Mouse (Mus musculus) cerebellum, postnatal 4 days (tissue): ENCODE data around the gene Gm49361.
A peak's percentile ranks its signal among the peaks of the same experiment; 100 is the strongest.
"Not testable (repeated sequence)": the region's sequence is repeated elsewhere in the genome, so short reads cannot be mapped to it uniquely, and the experiment has no call there.

Experiments
- DNase-seq, 2 experiments: peaks; one replicate each; pipeline ENCODE4 v3.0.0; 2022; ENCODE audit warnings: low spot score in 2 of 2, mixed read lengths in 1 of 2

Gene Gm49361

DNA sequence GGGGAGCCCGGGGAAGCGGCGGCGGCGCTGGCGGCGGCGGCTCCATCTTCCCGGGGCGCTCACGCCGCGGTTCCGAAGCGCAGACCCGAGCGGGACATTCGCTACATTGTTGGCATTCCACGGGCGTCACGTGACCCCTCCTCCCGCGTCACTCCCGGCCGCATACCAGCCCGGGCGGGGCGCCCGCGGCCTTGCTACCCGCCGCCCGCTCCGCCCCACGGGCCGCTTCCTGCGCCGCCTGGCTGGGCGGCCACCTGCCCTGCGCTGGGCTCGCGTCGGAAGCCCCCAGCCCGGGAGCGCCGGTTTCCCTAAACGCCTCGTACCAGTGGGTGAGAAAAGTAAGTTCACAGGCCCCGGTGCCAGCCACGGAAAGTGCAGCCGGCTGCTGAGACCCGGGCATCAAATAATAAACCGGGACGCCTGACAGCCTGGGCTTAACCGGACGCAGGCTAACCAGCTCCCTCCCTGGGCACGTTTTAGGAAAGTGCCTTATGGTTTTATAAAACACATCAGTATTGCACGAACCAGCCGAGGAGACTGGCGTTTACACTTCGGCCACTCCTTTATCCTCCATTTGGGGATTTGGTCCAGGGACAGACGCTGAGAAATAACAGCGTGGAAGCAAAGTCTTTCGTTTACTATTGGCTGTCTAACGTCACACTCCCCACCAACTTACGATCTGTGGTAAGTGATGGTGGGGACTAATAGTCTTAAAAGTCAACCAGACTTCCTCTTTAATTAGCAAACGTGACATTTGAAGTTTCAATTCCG lies at the start of gene Gm49361:
Gene Gm49361, minus strand, starts transcription at position 103 of the 771 bp plus-strand sequence.
- DNase-seq = peak; percentile 57 to 77

- no peak for DNase-seq
Observed at GRCm38 (mm10) chr14:57791171-57791570, 45.3 kb upstream of the Gm49361 start.

- no peak for DNase-seq
Observed at GRCm38 (mm10) chr14:57789759-57790158, 43.9 kb upstream of the Gm49361 start.

DNA sequence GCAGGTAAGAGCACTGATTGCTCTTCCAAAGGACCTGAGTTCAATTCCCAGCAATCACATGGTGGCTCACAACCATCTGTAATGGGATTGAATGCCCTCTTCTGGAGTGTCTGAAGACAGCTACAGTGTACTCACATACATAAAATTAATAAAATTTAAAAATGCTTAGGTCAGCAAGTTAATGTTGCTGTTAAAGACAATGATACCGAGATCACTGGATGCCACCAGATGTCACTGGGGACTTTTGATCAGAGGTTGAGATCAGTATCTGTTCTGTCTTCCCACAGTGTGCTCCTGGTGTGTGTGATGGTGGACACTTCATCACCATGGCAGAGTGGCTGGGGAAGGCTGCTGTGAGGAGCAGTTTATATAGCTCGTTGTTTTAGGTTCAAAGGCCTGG lies 43.4 kb upstream of the Gm49361 start:
- no peak for DNase-seq

GRCm38 (mm10) chr14:57787406-57787805 lies 41.5 kb upstream of the Gm49361 start:
- no peak for DNase-seq

DNA sequence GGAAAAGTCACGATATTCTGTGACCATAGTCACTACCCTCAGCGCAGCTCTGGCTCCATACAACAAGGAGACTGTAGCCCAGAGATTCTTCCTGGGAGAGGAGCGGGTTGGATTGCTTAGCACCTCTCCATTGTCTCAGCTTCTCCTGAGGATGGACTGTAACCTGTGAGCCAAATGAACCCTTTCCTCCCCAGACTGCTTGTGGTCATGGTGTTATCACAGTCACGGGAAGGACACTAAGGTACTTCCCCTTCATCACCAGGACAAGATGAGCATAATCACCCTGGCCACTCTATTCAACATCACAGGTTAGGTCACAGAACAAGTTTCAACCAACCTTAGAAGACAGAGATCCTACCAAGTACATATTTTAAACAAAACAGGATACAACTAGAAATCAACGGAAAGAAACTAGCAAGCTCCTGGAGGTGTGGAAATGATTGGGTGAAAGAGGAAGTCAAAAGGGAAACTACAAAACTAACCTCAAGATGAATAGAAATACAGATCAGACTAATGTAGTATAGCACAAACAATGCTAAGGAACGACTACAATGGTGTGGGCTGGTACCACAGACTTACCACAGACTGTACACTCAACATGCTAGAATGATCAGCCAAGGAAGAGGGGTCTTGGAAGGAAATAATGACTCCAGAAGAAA lies 26.4 kb upstream of the Gm49361 start:
- no peak for DNase-seq

GRCm38 (mm10) chr14:57769102-57769501 lies 23.2 kb upstream of the Gm49361 start:
- DNase-seq = no peak

- no peak for DNase-seq
Observed at GRCm38 (mm10) chr14:57760447-57761412, 14.8 kb upstream of the Gm49361 start.

DNA sequence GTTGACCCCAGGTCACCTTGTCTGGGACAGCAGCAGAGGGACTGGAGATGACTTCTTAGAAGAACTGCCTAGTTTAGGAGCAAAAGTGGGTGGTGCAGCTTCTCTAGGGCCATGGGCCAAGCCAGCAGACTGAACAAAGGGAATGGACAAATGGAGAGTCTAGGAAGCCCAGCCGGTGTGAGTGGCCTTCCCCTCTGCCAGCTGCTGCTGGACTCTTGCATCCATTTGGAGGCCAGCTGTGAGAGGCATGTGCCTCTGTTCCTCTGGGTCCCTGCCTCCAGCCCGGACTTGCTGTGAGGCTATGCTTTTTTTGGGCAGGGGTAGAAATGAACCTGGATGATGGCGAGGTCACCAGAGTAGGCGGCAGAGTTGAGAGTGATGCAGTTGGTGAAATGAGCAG lies 12.3 kb upstream of the Gm49361 start, which contains the start of gene Lats2:
Gene Lats2, minus strand, starts transcription at position 152 of the 400 bp plus-strand sequence.
- DNase-seq = no peak

DNA sequence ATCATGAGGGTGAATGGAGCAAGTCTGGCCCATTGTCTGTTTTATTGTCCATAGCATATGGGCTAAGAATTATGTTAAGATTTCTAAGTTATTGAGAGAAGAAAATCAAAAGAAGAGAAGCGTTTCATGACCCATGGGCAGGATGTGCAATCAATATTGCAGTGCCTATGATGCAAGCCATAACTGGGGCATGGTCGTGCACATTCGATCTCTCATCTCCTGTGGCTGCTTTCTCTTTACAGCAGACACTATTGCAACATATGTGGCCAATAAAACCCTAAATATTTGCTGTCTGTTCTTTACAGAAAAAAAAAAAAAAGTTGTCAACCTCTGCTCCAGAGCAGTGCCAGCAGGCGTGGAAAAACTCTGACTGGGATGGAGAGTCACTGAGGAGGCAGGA lies 10.2 kb upstream of the Gm49361 start:
- DNase-seq = no peak

GRCm38 (mm10) chr14:57755661-57756060 lies 9.8 kb upstream of the Gm49361 start:
- no peak for DNase-seq

DNA sequence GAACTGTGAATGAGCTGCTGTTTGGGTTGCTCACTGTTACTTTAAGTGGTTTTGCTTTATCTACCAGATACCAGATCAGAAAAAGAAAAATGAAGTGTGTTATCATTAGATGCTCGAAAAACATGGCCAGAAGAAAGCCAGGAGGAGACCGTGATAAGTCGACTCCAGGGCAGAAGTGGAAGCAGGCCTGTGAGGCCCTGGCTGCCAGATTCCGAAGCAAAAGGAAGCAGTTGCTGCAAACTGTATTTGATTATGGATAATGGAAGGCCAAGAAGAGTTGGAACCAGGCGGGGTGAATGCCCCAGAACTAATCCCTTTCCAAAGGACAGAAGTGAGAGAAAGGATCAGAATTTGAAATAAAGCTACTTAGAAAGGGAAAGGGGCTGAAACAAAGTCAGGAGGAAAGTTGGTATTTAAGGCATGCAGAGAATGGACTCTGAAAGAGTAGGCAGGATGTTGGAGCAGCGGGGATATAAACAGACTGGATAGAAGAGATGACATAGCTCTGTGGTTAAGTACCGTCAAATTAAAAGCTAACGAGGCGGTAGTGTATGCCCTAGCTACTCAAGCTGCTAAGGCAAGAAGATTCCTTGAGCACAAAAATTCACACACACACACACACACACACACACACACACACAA lies 7.6 kb upstream of the Gm49361 start:
- no peak for DNase-seq

DNA sequence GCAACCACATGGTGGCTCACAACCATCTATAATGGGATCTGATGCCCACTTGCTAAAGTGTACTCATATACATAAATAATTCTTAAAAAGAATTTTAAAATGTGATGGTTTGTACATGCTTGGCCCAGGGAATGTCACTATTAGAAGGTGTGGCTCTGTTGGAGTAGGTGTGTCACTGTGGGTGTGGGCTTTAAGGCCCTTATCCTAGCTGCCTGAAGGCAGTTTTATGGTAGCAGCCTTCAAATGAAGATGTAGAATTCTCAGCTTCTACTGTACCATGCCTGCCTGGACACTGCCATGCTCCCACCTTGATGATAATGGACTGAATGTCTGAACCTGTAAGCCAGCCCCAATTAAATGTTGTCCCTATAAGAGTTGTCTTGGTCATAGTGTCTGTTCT lies 5.1 kb upstream of the Gm49361 start:
- DNase-seq = not testable (repeated sequence)

GRCm38 (mm10) chr14:57749501-57749900 lies 3.6 kb upstream of the Gm49361 start:
- no peak for DNase-seq

DNA sequence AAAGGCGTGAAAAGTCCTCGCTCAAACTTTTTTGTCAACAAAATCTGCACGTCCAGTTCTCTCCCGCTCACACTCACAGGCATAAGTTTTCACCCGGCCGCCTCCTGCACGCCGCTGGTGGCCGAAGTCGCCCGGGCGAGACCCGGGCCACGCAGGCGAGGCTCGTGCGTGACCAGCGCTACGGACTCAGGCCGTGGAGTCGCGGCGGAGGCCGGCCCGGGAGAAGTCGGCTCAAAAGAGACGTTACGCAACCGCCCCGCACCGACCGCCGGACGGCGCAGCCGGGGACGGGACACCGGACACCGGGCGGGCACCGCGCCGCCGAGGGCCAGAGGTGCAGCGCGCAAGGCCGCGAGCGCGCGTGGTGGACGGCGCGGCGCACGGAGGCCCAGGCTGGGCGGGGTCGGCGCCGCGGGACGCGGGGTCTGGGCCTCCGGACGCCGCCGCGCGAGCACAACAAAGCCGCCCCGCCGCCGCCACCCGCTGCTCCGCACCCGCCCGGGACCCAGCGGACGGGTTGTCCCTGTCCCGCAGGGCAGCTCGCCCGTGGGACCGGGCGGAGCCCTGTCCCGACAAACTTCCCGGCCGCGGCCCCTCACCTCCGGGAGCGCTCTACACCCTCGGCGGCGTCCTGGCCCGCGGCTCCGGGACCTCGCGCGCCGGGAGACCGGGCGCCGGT lies 473 bp downstream of the Gm49361 start:
- DNase-seq = peak in 1 of 2 experiments; percentile 42

- no peak for DNase-seq
Observed at GRCm38 (mm10) chr14:57744547-57744946, 1.4 kb downstream of the Gm49361 start.

DNA sequence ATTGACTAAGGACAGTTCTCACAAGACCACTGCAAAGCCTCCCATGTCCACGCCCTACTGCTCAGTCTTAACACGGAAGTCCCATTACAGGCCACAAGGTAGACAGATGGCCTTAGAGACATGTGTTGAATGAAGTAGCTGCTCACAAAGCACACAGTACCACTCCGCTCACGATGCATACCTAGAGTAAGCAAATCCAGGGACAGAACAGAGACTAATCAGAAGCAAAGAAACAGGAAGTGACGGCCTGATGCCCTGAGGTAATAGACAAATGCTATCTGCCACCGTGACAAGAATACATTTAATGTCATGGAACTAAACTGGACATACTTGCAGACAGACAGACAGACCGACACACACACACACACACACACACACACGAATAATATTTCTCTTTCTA lies 5.3 kb downstream of the Gm49361 start:
- no peak for DNase-seq

DNA sequence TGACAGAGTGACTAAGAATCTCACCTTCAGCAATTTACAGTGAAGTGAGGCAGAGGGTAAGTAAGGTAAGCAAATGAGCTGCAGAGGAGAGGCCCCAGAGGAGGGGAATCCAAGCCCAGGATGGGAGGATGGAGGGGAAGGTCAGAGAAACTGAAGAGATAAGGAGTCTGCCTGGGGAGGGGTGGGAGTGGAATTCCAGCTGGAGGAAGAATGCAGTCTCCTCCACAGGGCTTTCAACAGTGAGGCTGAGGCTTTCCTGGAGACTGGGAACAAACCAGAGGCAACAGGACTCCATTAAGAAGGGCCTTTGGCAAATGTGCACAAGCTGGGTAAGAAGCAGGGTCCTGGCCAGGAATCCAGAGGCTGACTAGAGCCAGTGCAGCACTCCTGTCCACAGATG lies 8.8 kb downstream of the Gm49361 start:
- DNase-seq = no peak

GRCm38 (mm10) chr14:57736141-57736540 lies 9.8 kb downstream of the Gm49361 start:
- DNase-seq = no peak

DNA sequence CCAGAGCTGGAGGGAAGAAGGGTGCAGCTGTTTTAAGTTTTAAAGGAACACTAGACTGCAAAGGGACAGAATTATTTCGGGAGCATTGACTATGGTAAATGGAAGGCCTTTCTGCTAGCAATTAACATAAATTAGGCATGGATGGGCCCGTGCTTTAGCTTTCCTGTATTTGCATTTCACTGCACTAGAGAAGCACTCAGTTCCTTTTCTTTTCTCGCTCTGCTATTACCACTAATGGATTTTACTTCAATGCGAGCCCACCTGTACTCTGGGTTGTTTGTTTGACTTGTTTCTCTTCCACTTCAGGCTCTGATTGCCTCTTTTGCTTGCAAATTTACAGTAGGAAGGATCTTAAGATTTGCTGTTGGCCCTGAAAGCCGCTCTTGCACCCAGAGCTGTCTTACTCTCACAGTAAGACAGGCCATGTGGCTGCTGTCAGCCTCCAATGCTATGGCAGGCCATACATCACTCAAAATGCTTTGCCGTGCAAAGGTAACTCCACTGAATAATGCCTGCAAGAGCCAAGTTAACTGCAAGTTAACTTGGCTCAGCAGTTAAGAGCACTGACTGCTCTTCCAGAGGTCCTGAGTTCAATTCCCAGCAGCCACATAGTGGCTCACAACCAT lies 13.1 kb downstream of the Gm49361 start:
- DNase-seq = no peak
